Mouse (Mus musculus): ENCODE measurements at regions not wholly inside any gene's neighbourhood (a gene's known extent, or its start where the extent isn't known, plus 50 kb on each side); places are given as distances from the start of the nearest gene placed in this dataset.

DNA sequence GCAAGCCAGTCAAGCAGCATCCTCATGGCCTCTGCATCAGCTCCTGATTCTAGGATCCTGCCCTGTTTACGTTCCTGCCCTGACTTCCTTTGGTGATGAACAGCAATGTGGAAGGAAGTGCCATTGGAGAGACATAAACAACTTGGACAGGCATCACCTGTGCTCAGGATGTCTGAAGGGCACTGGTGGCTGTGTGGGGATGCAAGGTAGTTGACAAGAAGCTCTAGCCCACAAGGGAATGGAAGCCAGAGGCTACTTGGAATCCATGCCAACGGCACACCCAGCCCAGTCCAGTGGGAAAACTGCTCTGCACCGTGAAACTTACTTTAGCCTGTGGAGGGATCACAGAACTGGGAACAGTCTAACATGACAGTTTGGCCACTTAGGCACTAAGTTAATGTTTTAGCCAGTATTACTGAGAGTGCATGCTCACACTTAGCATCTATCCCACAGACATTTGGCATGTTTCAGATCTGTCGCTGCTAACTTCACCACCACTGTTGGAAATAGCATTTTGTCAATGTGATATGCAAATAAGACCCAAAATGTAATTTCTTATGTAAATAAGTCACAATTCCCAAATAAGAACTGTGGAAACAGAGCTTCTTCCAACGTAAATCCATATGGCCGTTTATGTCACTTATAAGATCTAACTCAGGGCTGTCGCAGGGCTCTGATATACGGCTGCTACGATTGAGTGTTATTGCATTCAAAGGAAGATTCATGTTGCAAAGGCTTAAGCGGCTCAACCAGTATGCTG lies 223.5 kb upstream of the Tcerg1l start:
- TF ChIP-seq CTCF (IDR thresholded peaks at IDR 0.05; ENCODE audit: low read depth, low read length), result no peak
- no peak for TF ChIP-seq POLR2A (IDR thresholded peaks at IDR 0.05; ENCODE audit: insufficient read depth, low read length)

Measured in ES-Bruce4 (cell line).